Mouse (Mus musculus) neural tube, embryonic 12.5 days (tissue): Measurements from ENCODE around the gene Large1. TPM values are rescaled to one million over a fixed set of nuclear protein-coding genes. Genes with fewer than 3 reads are reported as not detected.
"Not testable (repeated sequence)": the region's sequence is repeated elsewhere in the genome, so short reads cannot be mapped to it uniquely, and the experiment has no call there.

ENCODE experiments used
- ATAC-seq: fragments of 200-750 bp; cut with Nextera tagmentation; 2 replicates; pipeline ENCODE4 v1.8.0; 2017; ENCODE audit warnings: low read depth, mild to moderate bottlenecking, moderate TSS enrichment, moderate library complexity; ENCODE audit not compliant: low FRiP score
- H3K27ac ChIP-seq: fragments of 300-500 bp; sonication (generic); 2 replicates; pipeline ENCODE4 v1.5.1; 2016
- H3K27me3 ChIP-seq: fragments of 300-500 bp; sonication (generic); replicated peaks from 2 replicates; pipeline ENCODE4 v1.6.1; 2016; ENCODE audit warnings: mild to moderate bottlenecking
- H3K36me3 ChIP-seq: fragments of 300-500 bp; sonication (generic); 2 replicates; pipeline ENCODE4 v1.6.1; 2016; ENCODE audit warnings: mild to moderate bottlenecking
- H3K4me1 ChIP-seq: fragments of 300-500 bp; sonication (generic); 2 replicates; pipeline ENCODE4 v1.6.1; 2016
- H3K4me2 ChIP-seq: fragments of 300-500 bp; sonication (generic); replicated peaks from 2 replicates; pipeline ENCODE4 v1.6.1; 2016; ENCODE audit warnings: mild to moderate bottlenecking
- H3K4me3 ChIP-seq: fragments of 300-500 bp; sonication (generic); 2 replicates; pipeline ENCODE4 v1.5.1; 2016
- H3K9ac ChIP-seq: fragments of 300-500 bp; sonication (generic); 2 replicates; pipeline ENCODE4 v1.6.1; 2016; ENCODE audit warnings: mild to moderate bottlenecking
- H3K9me3 ChIP-seq: fragments of 300-500 bp; sonication (generic); 2 replicates; pipeline ENCODE4 v1.6.1; 2016; ENCODE audit warnings: mild to moderate bottlenecking
- WGBS: fragments of 180-500 bp; shearing (Covaris S2); methylation state at CpG from one replicate; pipeline ENCODE4 v1.1.7; 2016; 5-methylcytosine and 5-hydroxymethylcytosine counted together
- polyA plus RNA-seq: library from polyadenylated mRNA; unstranded; fragments of >200 nt; fragmentation: Nextera tagmentation; extraction: Ambion mirVana; gene quantifications from 2 replicates; pipeline ENCODE4 v1.2.1, GENCODE M21; 2016

Large1 gene
- polyA plus RNA-seq, 1 experiment from 2014 or later, result 13.5 TPM

DNA sequence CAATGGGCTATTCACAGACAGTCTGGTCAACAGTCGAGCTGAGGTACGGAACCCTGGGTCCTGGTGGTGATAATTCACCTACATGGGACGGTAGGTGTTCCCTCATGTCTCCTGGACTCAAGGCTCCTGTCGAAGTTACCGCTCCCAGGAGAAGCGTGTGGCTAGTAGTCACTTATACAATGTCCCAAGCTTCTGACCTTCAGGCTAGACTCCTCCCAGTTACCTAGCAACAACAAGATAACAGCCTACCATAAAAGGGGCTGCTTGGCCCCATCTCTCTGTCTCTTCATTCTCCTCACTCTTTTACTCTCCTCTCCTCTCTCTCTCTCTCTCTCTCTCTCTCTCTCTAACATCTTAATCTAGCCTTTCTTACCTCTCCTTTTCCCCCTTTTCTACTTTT lies 217.9 kb downstream of the Large1 start:
- Histone ChIP-seq H3K27me3 (no peaks in the 10 kb centered on the region), H3K4me3 (no peak overlapping the region), H3K27ac (no peak overlapping the region), H3K36me3 (peaks cover 6% of the 10 kb centered on the region; the same call in 1 of the 2 replicates), H3K4me1 (no peaks in the 10 kb centered on the region), H3K9ac (no peak overlapping the region), H3K9me3 (no peaks in the 10 kb centered on the region), H3K4me2 (no peak overlapping the region)
- ATAC-seq, result no peak
- WGBS, result 77% methylated on average over 6 of the region's 6 CpGs

DNA sequence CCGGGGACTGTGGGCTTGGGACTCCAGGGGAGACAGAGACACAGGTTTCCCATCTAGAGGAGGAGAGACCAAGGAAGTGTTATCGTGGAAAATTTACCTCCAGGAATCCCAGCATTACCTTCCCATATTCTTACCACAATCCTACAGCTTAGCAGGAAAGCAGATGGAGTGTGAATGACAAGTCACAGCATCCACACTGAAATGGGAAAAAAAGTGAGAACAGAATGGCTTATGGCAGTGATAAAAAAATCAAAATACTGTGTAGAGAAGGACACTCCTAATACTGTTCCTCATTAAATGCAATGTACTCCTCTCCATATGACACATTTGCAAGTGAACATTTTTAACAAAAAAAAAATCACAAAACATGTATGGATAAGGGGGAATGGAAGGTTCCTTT lies 221.3 kb downstream of the Large1 start:
- H3K36me3 ChIP-seq, result peaks cover 6% of the 10 kb centered on the region; the same call in 1 of the 2 replicates
- no peak overlapping the region for H3K9ac ChIP-seq
- H3K27ac ChIP-seq, result no peak overlapping the region
- no peaks in the 10 kb centered on the region for H3K27me3 ChIP-seq
- no peaks in the 10 kb centered on the region for H3K9me3 ChIP-seq
- 91% methylated on average over 2 of the region's 2 CpGs for WGBS
- ATAC-seq, result no peak
- no peaks in the 10 kb centered on the region for H3K4me1 ChIP-seq
- no peak overlapping the region for H3K4me2 ChIP-seq
- no peak overlapping the region for H3K4me3 ChIP-seq

DNA sequence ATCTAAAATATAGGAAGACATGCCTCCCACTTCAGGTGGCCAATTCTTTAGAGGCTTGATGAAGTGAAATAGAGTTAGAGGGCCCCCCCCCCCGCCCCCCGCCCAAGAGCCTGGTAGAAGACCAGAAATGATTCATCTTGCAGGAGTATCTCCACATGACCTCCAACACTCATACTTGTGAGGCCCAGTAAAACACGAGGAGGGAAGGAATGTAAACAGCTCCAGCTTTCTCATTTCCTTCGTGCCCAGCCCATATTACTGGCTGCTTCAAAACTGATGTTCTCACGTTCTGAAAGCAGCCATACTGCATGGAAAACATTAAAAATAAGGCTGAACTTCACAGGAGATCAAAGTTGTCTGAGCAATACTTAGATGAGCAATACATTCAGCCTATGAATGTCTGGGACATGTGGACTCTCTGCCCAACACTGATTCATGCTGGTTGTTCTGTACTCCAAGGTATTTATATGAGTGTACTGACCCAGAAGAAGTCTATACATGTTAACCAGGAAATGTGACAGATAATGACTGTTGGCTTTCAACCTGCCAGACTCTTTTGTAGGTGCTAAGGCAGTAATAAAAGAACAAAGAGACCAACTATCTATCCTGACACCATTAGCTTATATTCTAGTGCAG lies 229.4 kb downstream of the Large1 start:
- Histone ChIP-seq H3K4me2 (no peak overlapping the region), H3K9ac (no peak overlapping the region), H3K36me3 (no peaks in the 10 kb centered on the region), H3K4me1 (no peaks in the 10 kb centered on the region), H3K27ac (no peak overlapping the region), H3K9me3 (no peaks in the 10 kb centered on the region), H3K4me3 (no peak overlapping the region), H3K27me3 (no peaks in the 10 kb centered on the region)
- no peak for ATAC-seq
- 84% methylated on average over 5 of the region's 5 CpGs for WGBS

DNA sequence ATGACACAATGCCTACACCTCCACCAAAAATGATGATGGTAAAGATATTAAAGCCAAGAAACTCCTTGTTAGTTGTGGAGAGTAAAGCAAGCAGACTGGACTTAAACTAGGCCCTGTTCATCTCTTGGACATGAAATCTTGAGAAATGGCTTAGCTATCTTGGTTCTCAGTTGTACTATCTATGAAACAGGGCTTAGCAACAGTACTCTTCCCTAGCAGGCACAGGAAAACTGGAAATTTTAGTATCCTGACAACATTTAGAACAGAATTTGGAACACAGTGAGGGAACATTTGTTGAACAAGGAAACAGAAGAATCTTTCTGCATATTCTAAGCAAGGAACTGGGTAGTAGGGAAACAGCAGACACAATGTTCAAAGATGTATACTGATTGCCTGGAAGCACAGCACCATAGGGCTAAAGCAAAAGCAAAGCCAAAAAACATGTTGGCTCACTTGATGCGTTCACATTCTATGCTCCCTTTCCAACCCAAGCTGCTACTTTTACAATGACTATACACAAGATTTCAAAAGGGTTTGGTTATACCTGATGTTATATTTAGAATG lies 240.9 kb downstream of the Large1 start:
- Histone ChIP-seq H3K9ac (no peak overlapping the region), H3K36me3 (no peaks in the 10 kb centered on the region), H3K4me2 (no peak overlapping the region), H3K27me3 (no peaks in the 10 kb centered on the region), H3K4me1 (no peaks in the 10 kb centered on the region), H3K27ac (no peak overlapping the region), H3K4me3 (no peak overlapping the region), H3K9me3 (no peaks in the 10 kb centered on the region)
- 92% methylated on average over 1 of the region's 1 CpGs for WGBS
- no peak for ATAC-seq

DNA sequence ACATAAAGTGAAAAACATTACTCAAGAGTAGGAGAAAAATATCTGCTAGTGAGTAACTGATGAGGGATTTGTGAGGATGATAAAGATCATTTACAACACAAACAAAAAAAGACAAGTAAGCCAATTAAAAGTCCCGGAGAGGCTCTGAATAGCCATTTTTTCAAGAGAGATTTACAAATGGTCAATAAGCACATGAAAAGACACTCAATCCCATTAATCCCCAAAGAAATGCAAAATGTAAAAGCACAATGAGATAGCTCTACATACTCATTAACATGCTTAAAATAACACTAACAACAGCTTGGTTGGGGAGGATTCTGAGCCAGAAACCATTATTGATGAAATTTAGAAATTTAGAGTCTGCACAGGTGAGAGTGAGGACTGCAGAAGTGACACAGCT lies 249.3 kb downstream of the Large1 start:
- ATAC-seq, result no peak

DNA sequence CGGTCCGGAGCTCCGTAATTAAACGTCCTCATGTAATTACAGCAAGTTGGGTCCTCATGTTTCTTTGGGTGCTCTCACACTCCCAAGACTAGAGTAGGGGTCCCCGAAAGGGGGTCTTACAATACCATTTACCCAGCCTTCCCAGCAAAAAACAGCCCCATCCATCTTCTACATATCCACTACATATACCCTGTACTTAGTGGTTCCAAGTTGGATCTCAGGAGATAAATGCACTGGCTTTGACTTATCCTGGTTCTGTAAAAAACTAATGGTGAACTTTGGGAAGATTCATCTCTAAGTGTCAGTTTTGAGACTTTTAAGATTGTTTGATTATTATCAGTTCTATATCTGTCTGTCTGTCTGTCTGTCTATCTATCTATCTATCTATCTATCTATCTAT lies 252.3 kb downstream of the Large1 start:
- ATAC-seq, result no peak
- H3K4me3 ChIP-seq, result no peak overlapping the region
- no peaks in the 10 kb centered on the region for H3K36me3 ChIP-seq
- no peak overlapping the region for H3K9ac ChIP-seq
- no peak overlapping the region for H3K4me2 ChIP-seq
- WGBS, result 73% methylated on average over 5 of the region's 5 CpGs
- H3K4me1 ChIP-seq, result no peaks in the 10 kb centered on the region
- no peak overlapping the region for H3K27ac ChIP-seq
- H3K9me3 ChIP-seq, result no peaks in the 10 kb centered on the region
- H3K27me3 ChIP-seq, result no peaks in the 10 kb centered on the region

More for the DNA sequence above, 249.3 kb downstream of the Large1 start:
- no peak overlapping the region for H3K4me2 ChIP-seq
- H3K4me3 ChIP-seq, result no peak overlapping the region
- H3K4me1 ChIP-seq, result no peaks in the 10 kb centered on the region
- 48% methylated on average over 1 of the region's 1 CpGs for WGBS
- H3K9ac ChIP-seq, result no peak overlapping the region
- no peaks in the 10 kb centered on the region for H3K27me3 ChIP-seq
- H3K36me3 ChIP-seq, result no peaks in the 10 kb centered on the region
- H3K27ac ChIP-seq, result no peak overlapping the region
- no peaks in the 10 kb centered on the region for H3K9me3 ChIP-seq

DNA sequence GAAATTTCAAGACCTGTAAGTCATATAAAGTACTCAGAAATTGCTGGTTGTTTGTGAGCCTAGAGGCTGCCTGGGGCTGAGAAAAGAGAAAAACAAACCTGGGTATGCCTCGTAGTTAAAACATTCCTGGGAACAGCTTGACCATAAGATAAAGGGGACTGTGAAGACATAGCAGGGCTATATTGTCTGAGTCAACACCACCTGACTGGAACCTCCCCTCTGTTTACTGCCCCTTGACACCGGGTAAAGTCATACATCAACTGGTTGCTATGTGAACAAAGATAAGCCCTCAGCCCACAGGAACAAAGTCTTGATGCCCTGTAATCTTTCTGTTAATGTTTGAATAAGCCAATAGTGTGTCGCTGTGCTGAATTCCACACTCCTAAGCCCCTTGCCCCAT lies 252.7 kb downstream of the Large1 start:
- H3K4me2 ChIP-seq, ATAC-seq, H3K9me3 ChIP-seq, H3K36me3 ChIP-seq, H3K4me1 ChIP-seq, H3K4me3 ChIP-seq, H3K27me3 ChIP-seq, H3K27ac ChIP-seq, H3K9ac ChIP-seq: not testable (repeated sequence)
- WGBS, result 10% methylated on average over 3 of the region's 3 CpGs

DNA sequence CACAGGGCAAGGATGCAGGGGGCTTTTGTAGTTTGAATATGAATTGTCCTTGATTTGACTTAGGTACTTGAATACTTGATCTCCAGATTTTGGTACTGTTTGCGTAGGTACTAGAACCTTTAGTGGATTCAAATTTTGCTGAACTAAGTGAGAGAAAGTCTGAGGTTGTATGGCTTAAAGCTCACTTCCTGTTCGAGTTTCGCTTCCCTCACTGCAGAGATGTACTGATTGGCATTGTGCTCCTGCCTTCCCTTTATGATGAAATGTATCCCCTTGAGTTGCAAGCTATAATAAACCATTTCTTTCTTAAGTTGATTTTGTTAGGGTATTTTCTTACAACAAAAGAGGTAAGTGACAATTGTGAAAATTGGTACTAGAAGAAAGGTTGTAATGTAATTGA lies 253.8 kb downstream of the Large1 start:
- no peak overlapping the region for H3K9ac ChIP-seq
- H3K9me3 ChIP-seq, result no peaks in the 10 kb centered on the region
- no peaks in the 10 kb centered on the region for H3K4me1 ChIP-seq
- WGBS, result 95% methylated on average over 3 of the region's 3 CpGs
- no peak for ATAC-seq
- H3K36me3 ChIP-seq, result no peaks in the 10 kb centered on the region
- no peak overlapping the region for H3K27ac ChIP-seq
- H3K4me2 ChIP-seq, result no peak overlapping the region
- no peaks in the 10 kb centered on the region for H3K27me3 ChIP-seq
- no peak overlapping the region for H3K4me3 ChIP-seq

DNA sequence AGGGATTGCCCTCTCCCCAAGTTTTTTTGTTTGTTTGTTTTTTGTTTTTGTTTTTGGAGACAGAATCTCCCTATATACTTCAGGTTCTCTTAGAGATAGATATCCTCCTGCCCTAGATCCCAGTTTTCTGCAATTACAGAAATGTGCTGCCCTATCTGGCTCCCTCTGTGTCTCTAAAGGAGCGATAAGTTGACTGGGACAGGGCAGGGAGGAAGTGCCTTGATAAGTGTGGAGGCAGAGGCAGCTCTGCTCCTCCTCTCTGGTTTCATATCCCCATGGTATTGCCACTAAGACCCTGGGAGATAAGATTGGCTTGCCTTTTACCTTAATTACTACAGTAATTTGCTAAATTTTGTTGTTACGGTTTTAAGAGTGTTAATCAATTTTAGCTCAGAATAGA lies 256.4 kb downstream of the Large1 start:
- Histone ChIP-seq H3K4me3 (no peak overlapping the region), H3K4me1 (no peaks in the 10 kb centered on the region), H3K9ac (no peak overlapping the region), H3K27ac (no peak overlapping the region), H3K36me3 (no peaks in the 10 kb centered on the region), H3K9me3 (no peaks in the 10 kb centered on the region), H3K27me3 (no peaks in the 10 kb centered on the region), H3K4me2 (no peak overlapping the region)
- WGBS, result 94% methylated on average over 2 of the region's 2 CpGs
- no peak for ATAC-seq

DNA sequence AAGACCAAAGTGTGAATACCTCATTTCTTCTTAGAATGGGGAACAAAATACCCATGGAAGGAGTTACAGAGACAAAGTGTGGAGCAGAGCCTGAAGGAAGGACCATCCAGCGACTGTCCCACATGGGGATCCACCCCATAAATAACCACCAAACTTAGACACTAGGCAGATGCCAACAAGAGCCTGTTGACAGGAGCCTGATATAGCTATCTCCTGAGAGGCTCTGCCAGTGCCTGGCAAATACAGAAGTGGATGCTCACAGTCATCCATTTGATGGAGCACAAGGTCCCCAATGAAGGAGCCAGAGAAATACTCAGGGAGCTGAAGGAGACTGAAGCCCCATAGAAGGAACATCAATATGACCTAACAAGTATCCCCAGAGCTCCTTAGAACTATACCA lies 275.6 kb downstream of the Large1 start:
- not testable (repeated sequence) for H3K4me3 ChIP-seq, H3K9ac ChIP-seq, H3K27me3 ChIP-seq, H3K27ac ChIP-seq, H3K9me3 ChIP-seq, ATAC-seq, H3K4me2 ChIP-seq, H3K36me3 ChIP-seq, H3K4me1 ChIP-seq
- WGBS, result 88% methylated on average over 1 of the region's 1 CpGs

DNA sequence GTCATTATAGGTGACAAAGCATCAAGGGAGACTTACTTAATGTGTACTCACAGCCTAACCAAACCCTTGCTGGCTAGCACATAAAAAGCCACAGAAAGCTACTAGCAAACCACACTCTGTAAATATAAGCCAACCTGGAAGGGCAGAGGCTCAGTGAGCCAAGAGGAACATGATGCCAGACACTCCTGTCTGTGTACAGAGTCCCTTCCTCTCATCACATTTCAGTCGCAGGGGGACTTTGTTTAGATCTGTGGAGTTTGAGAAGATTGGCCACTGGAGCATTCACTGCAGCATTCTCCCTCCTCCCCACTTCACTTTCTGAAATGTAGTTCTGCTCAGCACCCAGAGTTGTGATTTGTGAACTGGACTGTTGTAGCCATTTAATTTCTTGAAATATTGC lies 291.9 kb downstream of the Large1 start:
- WGBS, result 79% methylated on average over 1 of the region's 1 CpGs
- ATAC-seq, result no peak
- Histone ChIP-seq H3K4me3 (no peak overlapping the region), H3K27ac (no peak overlapping the region), H3K4me1 (no peaks in the 10 kb centered on the region), H3K27me3 (no peaks in the 10 kb centered on the region), H3K9ac (no peak overlapping the region), H3K9me3 (no peaks in the 10 kb centered on the region), H3K36me3 (no peaks in the 10 kb centered on the region), H3K4me2 (no peak overlapping the region)

DNA sequence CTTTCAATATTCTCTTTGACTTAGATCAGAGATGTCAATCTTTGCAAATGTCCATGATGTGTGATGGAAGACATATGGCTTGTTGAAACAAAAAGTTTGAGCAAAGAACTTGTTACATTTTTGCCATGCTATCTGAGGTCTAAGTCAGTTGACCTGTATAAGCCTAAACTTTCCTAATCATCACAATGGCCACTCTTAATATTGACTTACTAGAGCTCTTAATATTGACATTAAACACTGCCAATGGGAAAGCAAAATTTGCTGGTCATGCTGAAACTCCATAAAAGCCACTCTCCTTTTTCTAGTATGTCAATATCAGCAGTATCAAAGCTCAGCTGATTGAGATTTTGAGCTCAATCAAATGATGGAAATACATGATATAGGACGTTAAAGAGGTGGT lies 298.6 kb downstream of the Large1 start:
- Histone ChIP-seq H3K9ac (no peak overlapping the region), H3K4me3 (no peak overlapping the region), H3K9me3 (no peaks in the 10 kb centered on the region), H3K4me2 (no peak overlapping the region), H3K27me3 (no peaks in the 10 kb centered on the region), H3K4me1 (no peaks in the 10 kb centered on the region), H3K36me3 (no peaks in the 10 kb centered on the region), H3K27ac (no peak overlapping the region)
- WGBS, result 79% methylated on average over 1 of the region's 1 CpGs
- ATAC-seq, result no peak

DNA sequence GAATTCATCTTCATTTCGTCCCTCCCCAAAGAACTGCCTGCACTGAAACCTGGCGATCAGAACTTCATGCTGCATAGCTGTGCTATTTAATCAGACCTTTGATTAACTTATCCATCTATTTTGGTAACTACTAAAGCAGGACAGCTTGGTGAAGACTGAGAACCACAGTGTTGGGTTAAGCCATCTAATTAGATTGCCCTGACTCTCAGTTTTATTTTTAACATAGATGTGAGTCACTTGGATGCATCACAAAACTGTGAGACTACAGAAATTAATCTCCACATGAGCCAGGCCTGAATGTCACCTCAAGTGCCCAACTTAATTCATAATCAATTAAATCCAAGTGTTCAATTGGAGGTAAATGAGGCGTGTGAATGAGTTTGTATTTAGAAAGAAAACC lies 299.5 kb downstream of the Large1 start:
- Histone ChIP-seq H3K36me3 (no peaks in the 10 kb centered on the region), H3K4me2 (no peak overlapping the region), H3K27ac (no peak overlapping the region), H3K4me3 (no peak overlapping the region), H3K9ac (no peak overlapping the region), H3K9me3 (no peaks in the 10 kb centered on the region), H3K4me1 (no peaks in the 10 kb centered on the region), H3K27me3 (no peaks in the 10 kb centered on the region)
- ATAC-seq, result no peak
- 89% methylated on average over 3 of the region's 3 CpGs for WGBS
